Mouse (Mus musculus): ENCODE results near the gene Nelfb. TPM values are rescaled to one million over a fixed set of nuclear protein-coding genes. Genes with fewer than 3 reads are reported as not detected.
"Not testable (repeated sequence)": the region's sequence is repeated elsewhere in the genome, so short reads cannot be mapped to it uniquely, and the experiment has no call there.

The Nelfb gene
- 49.0 and 63.7 TPM in 2 replicates for total RNA-seq (2014; rRNA removed; ENCODE audit: low replicate concordance)
- 38.4 and 41.9 TPM in 2 replicates for polyA plus RNA-seq (2015; fragmentation: Nextera tagmentation; extraction: Ambion mirVana)

DNA sequence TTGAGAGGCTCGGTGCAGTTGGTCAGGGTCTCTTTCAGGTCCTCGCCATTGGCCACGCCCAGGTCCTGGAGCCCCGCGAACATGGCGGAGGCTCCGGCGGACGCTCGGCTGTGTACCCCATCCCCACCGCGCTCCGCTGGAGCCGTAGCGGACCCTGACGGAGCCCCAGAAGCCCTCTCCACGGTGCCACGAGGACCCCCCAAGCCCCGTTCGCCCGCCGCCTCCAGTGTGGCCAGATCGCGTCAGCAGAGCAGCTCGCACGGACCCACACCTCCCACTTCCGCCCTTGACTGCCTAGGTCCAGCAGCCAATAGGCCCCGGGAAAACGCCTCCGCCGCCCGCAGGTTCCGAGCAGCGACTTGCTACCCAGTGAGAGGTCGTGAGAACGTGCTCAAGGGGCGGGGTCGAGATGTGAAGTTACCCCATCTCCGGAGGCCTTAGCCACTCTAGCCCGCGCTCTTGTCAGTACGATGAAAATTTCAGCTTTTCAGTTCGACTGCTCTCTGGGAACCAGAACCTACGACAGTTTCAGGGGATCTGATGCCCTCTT lies at the start of gene Nelfb:
TSS of gene Nelfb (minus strand) at position 369 of the 550 bp plus-strand sequence.
- ATAC-seq (ENCODE audit: insufficient read depth, low read depth) (peak; percentile 95), DNase-seq (ENCODE audit: low spot score) (peak; percentile 91)
- Histone ChIP-seq H3K9me3 (replicated peaks; ENCODE audit: control insufficient read depth, low read length) (no peaks in the 10 kb centered on the region), H3K4me3 (ENCODE audit: low read depth, low read length) (peak within 1 kb of the TSS; percentile 84), H3K27ac (ENCODE audit: low read depth) (peak within 1 kb of the TSS; percentile 85), H3K36me3 (replicated peaks; ENCODE audit: control insufficient read depth, insufficient read depth, low read length) (peaks cover 26% of the 10 kb centered on the region), H3K9ac (replicated peaks; ENCODE audit: low read depth, low read length) (peak within 1 kb of the TSS; percentile 78), H3K4me2 (ENCODE audit: low read depth, low read length) (peak within 1 kb of the TSS; percentile 87), H3K4me1 (ENCODE audit: control insufficient read depth, insufficient read depth) (peaks cover 10% of the 10 kb centered on the region), H3K27me3 (ENCODE audit: control insufficient read depth, insufficient read depth, low read length) (no peaks in the 10 kb centered on the region)
- under 1% methylated on average over 44 of the region's 44 CpGs for WGBS
- TF ChIP-seq CTCF (IDR thresholded peaks at IDR 0.05; ENCODE audit: low read depth), result no peak
- peak; percentile 29; the same call in 1 of the 2 replicates for TF ChIP-seq EP300 (IDR thresholded peaks at IDR 0.05; ENCODE audit: low read depth)

DNA sequence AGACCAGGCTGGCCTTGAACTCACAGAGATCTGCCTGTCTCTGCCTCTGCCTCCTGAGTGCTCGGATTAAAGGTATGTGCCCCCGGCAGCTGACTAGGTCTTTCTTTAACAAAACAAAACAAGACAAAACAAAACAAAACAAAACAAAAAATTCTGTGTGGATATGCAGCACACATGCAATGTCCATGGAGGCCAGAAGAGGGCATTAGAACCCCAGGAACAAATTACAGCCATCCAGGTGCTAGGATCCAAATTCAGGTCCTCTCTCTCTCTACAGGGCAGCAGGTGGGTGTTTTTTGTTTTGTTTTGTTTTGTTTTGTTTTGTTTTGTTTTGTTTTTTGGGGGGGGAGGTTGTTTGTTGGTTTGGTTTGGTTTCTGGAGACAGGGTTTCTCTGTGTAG lies 47.6 kb upstream of the Nelfb start:
- Histone ChIP-seq H3K9me3 (replicated peaks; ENCODE audit: control insufficient read depth, low read length) (no peaks in the 10 kb centered on the region), H3K4me3 (ENCODE audit: low read depth, low read length) (no peak overlapping the region), H3K36me3 (replicated peaks; ENCODE audit: control insufficient read depth, insufficient read depth, low read length) (no peaks in the 10 kb centered on the region), H3K9ac (replicated peaks; ENCODE audit: low read depth, low read length) (no peak overlapping the region), H3K27me3 (ENCODE audit: control insufficient read depth, insufficient read depth, low read length) (no peaks in the 10 kb centered on the region), H3K4me1 (ENCODE audit: control insufficient read depth, insufficient read depth) (peaks cover 14% of the 10 kb centered on the region), H3K27ac (ENCODE audit: low read depth) (no peak overlapping the region), H3K4me2 (ENCODE audit: low read depth, low read length) (no peak overlapping the region)
- TF ChIP-seq EP300 (IDR thresholded peaks at IDR 0.05; ENCODE audit: low read depth), result no peak
- TF ChIP-seq CTCF (IDR thresholded peaks at IDR 0.05; ENCODE audit: low read depth), result peak; percentile 41
- no peak for ATAC-seq (ENCODE audit: insufficient read depth, low read depth)
- DNase-seq (ENCODE audit: low spot score), result no peak
- WGBS, result 60% methylated on average over 2 of the region's 2 CpGs

DNA sequence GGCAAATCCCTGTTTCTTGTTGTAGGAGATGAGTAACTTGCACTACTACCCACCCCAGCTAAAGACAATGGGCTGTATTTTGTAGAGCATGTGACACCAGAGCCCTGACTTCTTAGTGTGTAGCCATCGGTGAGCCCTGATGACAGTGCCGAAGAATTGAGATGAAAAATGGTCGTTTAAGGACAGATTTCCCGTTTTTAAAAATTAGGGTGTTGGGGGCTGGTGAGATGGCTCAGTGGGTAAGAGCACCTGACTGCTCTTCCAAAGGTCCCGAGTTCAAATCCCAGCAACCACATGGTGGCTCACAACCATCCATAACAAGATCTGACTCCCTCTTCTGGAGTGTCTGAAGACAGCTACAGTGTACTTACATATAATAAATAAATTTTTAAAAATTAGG lies 46.0 kb upstream of the Nelfb start:
- H3K4me1 ChIP-seq (ENCODE audit: control insufficient read depth, insufficient read depth); ATAC-seq (ENCODE audit: insufficient read depth, low read depth); H3K9ac ChIP-seq (replicated peaks; ENCODE audit: low read depth, low read length); H3K4me2 ChIP-seq (ENCODE audit: low read depth, low read length); H3K27me3 ChIP-seq (ENCODE audit: control insufficient read depth, insufficient read depth, low read length); H3K9me3 ChIP-seq (replicated peaks; ENCODE audit: control insufficient read depth, low read length); H3K4me3 ChIP-seq (ENCODE audit: low read depth, low read length); H3K27ac ChIP-seq (ENCODE audit: low read depth); DNase-seq (ENCODE audit: low spot score): not testable (repeated sequence)
- WGBS, result 81% methylated on average over 5 of the region's 5 CpGs
- 0 out of 2 replicates have a peak, but pooled peaks cover 11% of the 10 kb centered on the region for H3K36me3 ChIP-seq (replicated peaks; ENCODE audit: control insufficient read depth, insufficient read depth, low read length)

DNA sequence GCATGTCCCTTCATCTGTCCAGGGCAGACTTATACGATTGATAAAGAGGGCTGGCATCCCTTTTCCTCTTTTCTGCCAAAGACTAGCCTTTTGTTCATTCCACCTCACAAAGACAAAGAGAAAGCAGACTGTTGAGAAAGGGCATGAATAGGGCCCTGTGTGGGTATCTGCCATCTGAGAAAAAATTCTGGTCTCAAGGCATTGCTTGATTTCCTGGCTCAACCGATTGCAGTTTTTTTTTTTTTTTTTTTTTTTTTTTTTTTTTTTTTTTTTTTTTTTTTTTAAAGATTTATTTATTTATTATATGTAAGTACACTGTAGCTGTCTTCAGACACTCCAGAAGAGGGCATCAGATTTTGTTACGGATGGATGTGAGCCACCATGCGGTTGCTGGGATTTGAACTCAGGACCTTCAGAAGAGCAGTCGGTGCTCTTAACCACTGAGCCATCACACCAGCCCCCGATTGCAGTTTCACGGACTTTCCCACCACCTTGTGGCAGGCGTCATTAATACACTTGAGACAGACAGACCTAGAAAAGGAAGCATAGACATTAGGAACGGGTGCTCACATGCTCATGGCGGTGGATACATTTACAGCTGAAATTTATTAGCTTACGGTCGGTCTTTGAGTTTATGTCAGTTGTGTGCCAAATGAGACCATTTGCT lies 45.3 kb upstream of the Nelfb start:
- not testable (repeated sequence) for H3K9me3 ChIP-seq (replicated peaks; ENCODE audit: control insufficient read depth, low read length); H3K27ac ChIP-seq (ENCODE audit: low read depth); H3K27me3 ChIP-seq (ENCODE audit: control insufficient read depth, insufficient read depth, low read length); ATAC-seq (ENCODE audit: insufficient read depth, low read depth); DNase-seq (ENCODE audit: low spot score); H3K4me1 ChIP-seq (ENCODE audit: control insufficient read depth, insufficient read depth)
- peak overlapping the region; percentile 93 for H3K4me3 ChIP-seq (ENCODE audit: low read depth, low read length)
- peak overlapping the region; percentile 93 for H3K4me2 ChIP-seq (ENCODE audit: low read depth, low read length)
- TF ChIP-seq CTCF (IDR thresholded peaks at IDR 0.05; ENCODE audit: low read depth), result peak; percentile 17; the same call in 1 of the 2 replicates
- WGBS, result 54% methylated on average over 10 of the region's 12 CpGs
- peak overlapping the region; percentile 89; the same call in 1 of the 2 replicates for H3K9ac ChIP-seq (replicated peaks; ENCODE audit: low read depth, low read length)
- peaks cover 18% of the 10 kb centered on the region for H3K36me3 ChIP-seq (replicated peaks; ENCODE audit: control insufficient read depth, insufficient read depth, low read length)

DNA sequence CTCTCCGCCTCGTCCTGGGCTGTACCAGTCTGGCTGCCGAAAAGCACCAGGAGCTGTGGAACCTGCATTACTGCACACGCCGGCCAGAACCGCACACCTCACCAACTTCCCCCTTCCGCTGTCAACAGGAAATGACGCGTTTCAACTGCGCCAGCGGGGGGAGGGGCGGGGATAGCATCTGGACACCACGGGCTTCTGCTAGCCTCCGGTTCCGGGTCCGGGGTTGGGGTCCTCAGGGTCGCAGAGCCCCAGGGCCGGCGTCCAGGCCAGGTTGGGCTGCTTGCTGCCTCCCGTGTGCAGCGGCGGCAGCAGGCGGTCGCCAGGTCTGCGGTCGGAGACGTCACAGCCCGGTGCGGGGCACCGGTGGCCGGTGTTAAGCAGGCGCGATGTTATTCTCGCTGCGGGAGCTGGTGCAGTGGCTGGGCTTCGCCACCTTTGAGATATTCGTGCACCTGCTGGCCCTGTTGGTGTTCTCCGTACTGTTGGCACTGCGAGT lies 44.0 kb upstream of the Nelfb start, which contains the start of gene Tmem203:
TSS of gene Tmem203 (plus strand) at position 156 of the 496 bp plus-strand sequence.
- Histone ChIP-seq H3K9ac (replicated peaks; ENCODE audit: low read depth, low read length) (peak within 1 kb of the TSS; percentile 89), H3K9me3 (replicated peaks; ENCODE audit: control insufficient read depth, low read length) (no peaks in the 10 kb centered on the region), H3K27me3 (ENCODE audit: control insufficient read depth, insufficient read depth, low read length) (no peaks in the 10 kb centered on the region), H3K27ac (ENCODE audit: low read depth) (peak within 1 kb of the TSS; percentile 85), H3K4me3 (ENCODE audit: low read depth, low read length) (peak within 1 kb of the TSS; percentile 93), H3K4me2 (ENCODE audit: low read depth, low read length) (peak within 1 kb of the TSS; percentile 93), H3K36me3 (replicated peaks; ENCODE audit: control insufficient read depth, insufficient read depth, low read length) (peaks cover 30% of the 10 kb centered on the region), H3K4me1 (ENCODE audit: control insufficient read depth, insufficient read depth) (peaks cover 6% of the 10 kb centered on the region)
- under 1% methylated on average over 38 of the region's 39 CpGs for WGBS
- peak; percentile 74 for TF ChIP-seq EP300 (IDR thresholded peaks at IDR 0.05; ENCODE audit: low read depth)
- no peak for TF ChIP-seq CTCF (IDR thresholded peaks at IDR 0.05; ENCODE audit: low read depth)
- ATAC-seq (ENCODE audit: insufficient read depth, low read depth) (peak; percentile 92), DNase-seq (ENCODE audit: low spot score) (peak; percentile 86)
